Mouse (Mus musculus) liver, embryonic 14.5 days (tissue): Measurements from ENCODE around the gene Cyb5r4.

Source experiments
- CTCF ChIP-seq: IDR thresholded peaks from 2 replicates; pipeline ENCODE4 v1.5.1; 2016; ENCODE audit warnings: antibody characterized with exemption, low read depth, control low read depth
- EP300 ChIP-seq: IDR thresholded peaks from 2 replicates; pipeline ENCODE4 v1.6.1; 2016; ENCODE audit warnings: antibody characterized with exemption, low read depth

DNA sequence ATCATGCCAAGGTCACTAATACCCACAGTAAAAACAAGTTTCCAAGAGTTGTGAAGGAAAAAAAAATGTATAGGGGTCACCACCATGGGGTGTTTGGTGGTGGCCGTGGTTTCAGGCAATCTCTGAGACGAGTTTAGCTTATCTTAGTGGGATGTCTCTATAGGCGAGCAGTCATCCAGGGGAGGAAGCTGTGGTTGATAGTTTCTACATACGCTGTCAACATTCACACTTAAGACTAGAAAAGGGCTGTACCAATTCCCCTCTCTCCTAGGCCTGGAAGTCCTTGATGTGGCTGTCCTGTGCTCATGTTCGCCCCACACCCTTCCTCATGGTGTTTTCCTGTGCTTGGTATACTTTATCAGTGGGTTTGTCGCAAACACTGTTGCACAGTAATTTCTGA, 4.0 kb downstream of the Cyb5r4 start:
- TF ChIP-seq CTCF: no peak
- no peak for TF ChIP-seq EP300
